Mouse (Mus musculus) G1E (cell line): ENCODE measurements around the gene Lsamp.

Experiments
- CTCF ChIP-seq: IDR thresholded peaks from 2 replicates; pipeline ENCODE4 v1.5.1; 2012; ENCODE audit warnings: low read depth, low read length, inconsistent platforms, mixed read lengths
- GATA1 ChIP-seq: IDR thresholded peaks from 2 replicates; pipeline ENCODE4 v1.6.1; 2012; ENCODE audit warnings: borderline replicate concordance, low read length, inconsistent platforms, mixed read lengths

GRCm38 (mm10) chr16:40983026-40983425 lies 998.9 kb downstream of the Lsamp start:
- TF ChIP-seq CTCF (no peak), GATA1 (no peak)
